Mouse (Mus musculus): ENCODE results near the gene Rph3a.

DNA sequence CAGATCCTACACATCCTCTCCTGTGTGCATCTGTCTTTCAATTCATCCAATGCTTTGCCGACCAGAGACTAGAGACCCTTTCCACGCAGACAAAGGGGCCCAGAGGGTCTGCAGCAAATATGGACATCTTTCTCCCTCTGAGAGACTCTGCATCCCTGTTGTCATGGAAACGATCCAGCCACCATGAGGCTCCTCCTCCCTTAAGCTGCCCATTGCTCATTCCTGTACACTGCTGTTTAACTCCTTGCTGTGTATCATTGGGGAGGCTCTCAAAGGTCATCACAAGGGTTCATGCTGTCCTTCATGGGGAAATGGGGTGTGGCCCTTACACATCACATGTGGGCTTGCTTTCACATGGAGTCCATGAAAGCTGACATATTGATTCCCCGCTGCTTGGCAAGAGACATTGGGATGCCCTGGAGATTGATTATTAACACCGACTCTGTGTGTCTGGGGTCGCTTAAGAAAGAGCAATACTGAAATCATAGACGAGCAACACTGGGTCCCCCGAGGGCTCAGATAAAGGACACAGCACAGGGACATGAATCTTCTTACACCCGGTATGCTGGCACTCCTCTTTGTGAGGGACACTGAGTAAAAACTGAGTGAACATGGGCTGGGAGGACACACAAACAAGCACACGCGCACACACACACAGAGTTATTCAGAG is 114.5 kb downstream of the Rph3a start:
- TF ChIP-seq CTCF (IDR thresholded peaks at IDR 0.05; ENCODE audit: low read depth, low read length) (no peak), TAL1 (conservative IDR thresholded peaks at IDR 0.05; ENCODE audit: low read depth, low read length) (no peak)

Data from G1E (cell line).